Mouse (Mus musculus): Measurements from ENCODE around the gene Rgs7. TPM values are rescaled to one million over a fixed set of nuclear protein-coding genes. Genes with fewer than 3 reads are reported as not detected.

Rgs7 gene
- polyA plus RNA-seq, 1 experiment from 2014 or later = 33.8 TPM

DNA sequence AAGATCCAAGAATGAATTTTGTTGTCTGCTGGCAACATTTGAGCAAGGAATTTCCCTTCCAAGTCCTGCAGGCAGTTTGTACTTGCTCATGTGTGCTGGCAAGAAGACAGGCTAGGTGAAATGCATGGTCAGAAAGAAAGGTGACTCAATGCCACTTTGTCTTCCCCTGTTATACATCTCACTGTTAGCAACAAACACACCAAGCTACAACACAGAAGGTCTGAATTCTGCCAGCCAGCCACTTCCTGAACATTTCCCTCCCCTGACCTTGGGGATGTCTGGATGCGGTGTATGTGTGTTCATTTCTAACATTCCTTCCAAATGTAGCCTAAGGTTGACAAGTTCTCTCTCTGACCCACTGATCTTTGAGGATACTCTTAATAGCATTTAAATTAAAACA is 191.4 kb downstream of the Rgs7 start:
- Histone ChIP-seq H3K27me3 (ENCODE audit: control insufficient read depth, insufficient read depth, low read length) (no peaks in the 10 kb centered on the region), H3K9ac (replicated peaks; ENCODE audit: low read length) (no peak overlapping the region), H3K9me3 (ENCODE audit: control insufficient read depth, low read length) (no peaks in the 10 kb centered on the region), H3K4me3 (replicated peaks; ENCODE audit: low read depth, low read length) (no peak overlapping the region), H3K4me2 (ENCODE audit: low read length) (no peak overlapping the region), H3K4me1 (ENCODE audit: control insufficient read depth, insufficient read depth, low read length) (no peaks in the 10 kb centered on the region), H3K36me3 (ENCODE audit: control insufficient read depth, insufficient read depth, low read length) (no peaks in the 10 kb centered on the region), H3K27ac (replicated peaks; ENCODE audit: low read depth, low read length) (no peak overlapping the region)
- 91% methylated on average over 1 of the region's 1 CpGs for WGBS
- no peak for ATAC-seq (ENCODE audit: low FRiP score, low TSS enrichment)
- DNase-seq = no peak

DNA sequence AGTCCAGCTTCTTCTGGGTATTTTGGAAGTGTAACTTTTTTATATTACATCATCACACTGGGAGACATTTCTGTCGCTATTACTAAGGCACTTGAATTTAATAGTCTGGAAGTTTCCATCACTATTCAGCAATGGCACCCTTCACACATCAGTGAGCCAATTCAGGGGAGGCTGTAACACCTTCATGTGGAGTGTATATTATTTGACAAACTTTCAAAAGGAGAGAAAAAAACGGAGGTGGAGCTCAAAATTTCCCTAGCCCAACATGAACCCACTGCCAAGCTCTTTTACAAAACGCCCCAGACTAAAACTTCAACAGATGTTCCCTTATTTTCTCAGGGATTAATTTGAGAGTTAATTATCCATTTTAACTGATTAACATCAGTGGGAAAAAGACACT is 191.9 kb downstream of the Rgs7 start:
- no peak overlapping the region for H3K4me3 ChIP-seq (replicated peaks; ENCODE audit: low read depth, low read length)
- ATAC-seq (ENCODE audit: low FRiP score, low TSS enrichment) (no peak), DNase-seq (no peak)
- no peak overlapping the region for H3K9ac ChIP-seq (replicated peaks; ENCODE audit: low read length)
- H3K27ac ChIP-seq (replicated peaks; ENCODE audit: low read depth, low read length) = no peak overlapping the region
- no peaks in the 10 kb centered on the region for H3K4me1 ChIP-seq (ENCODE audit: control insufficient read depth, insufficient read depth, low read length)
- H3K9me3 ChIP-seq (ENCODE audit: control insufficient read depth, low read length) = no peaks in the 10 kb centered on the region
- H3K27me3 ChIP-seq (ENCODE audit: control insufficient read depth, insufficient read depth, low read length) = no peaks in the 10 kb centered on the region
- H3K4me2 ChIP-seq (ENCODE audit: low read length) = no peak overlapping the region
- no peaks in the 10 kb centered on the region for H3K36me3 ChIP-seq (ENCODE audit: control insufficient read depth, insufficient read depth, low read length)
- WGBS = 56% methylated on average over 3 of the region's 3 CpGs

DNA sequence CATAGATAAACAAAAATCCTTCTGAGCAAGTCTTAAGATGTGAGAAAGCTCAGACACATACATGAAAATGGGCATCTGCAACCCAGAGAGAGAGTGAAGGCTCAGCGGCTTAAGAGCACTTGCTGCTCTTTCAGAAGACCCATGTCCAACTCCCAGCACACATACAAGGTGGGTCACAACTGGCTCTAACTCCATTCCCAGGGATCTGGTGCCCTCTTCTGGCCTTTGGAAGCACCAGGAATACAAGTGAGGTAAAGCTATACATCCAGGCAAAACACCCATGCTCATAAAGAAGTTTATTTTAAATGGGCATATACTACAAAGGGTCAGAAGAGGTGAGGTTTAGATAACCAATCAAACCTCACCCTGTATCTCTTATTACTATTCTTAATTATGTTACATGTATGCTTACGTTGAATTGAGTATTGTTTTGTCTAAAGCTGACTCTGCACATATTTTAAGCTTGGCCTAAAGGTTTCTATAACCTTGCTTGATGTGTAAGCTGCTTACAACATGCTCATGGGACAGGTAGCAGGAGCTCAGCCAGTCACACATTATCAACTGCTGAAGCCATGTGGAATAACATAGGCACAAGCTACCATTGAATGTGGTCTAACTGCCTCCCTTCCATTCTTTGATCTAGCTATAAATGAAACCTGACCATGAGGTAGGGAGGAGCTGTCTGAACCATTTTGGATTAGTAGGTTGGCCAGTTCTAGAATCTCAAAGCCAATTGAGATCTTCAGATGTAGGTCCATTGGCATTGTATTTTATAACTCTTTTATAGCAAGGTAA is 192.5 kb downstream of the Rgs7 start:
- no peaks in the 10 kb centered on the region for H3K36me3 ChIP-seq (ENCODE audit: control insufficient read depth, insufficient read depth, low read length)
- no peak overlapping the region for H3K9ac ChIP-seq (replicated peaks; ENCODE audit: low read length)
- H3K9me3 ChIP-seq (ENCODE audit: control insufficient read depth, low read length) = no peaks in the 10 kb centered on the region
- H3K4me3 ChIP-seq (replicated peaks; ENCODE audit: low read depth, low read length) = no peak overlapping the region
- no peak overlapping the region for H3K4me2 ChIP-seq (ENCODE audit: low read length)
- DNase-seq = no peak
- WGBS = 88% methylated on average over 2 of the region's 2 CpGs
- ATAC-seq (ENCODE audit: low FRiP score, low TSS enrichment) = no peak
- H3K27me3 ChIP-seq (ENCODE audit: control insufficient read depth, insufficient read depth, low read length) = no peaks in the 10 kb centered on the region
- H3K27ac ChIP-seq (replicated peaks; ENCODE audit: low read depth, low read length) = no peak overlapping the region
- no peaks in the 10 kb centered on the region for H3K4me1 ChIP-seq (ENCODE audit: control insufficient read depth, insufficient read depth, low read length)

DNA sequence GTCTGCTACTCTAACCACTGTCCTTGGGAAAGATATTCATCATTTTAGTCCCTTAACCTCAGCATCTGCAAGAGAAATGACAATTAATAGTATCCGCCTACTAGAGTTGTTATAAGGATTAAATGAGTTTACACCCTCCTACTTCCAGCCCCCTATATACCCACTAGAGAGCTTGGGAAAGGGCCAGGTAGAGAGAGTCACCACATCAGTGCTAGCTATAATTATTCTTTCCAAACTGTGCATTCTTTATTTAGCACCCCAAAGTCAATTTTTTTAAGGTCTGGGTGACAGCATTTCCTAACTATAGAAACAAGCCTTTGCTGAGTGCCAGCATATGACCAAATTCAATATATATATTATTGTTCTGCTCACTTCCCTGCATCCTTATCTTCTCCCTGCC is 195.4 kb downstream of the Rgs7 start:
- ATAC-seq (ENCODE audit: low FRiP score, low TSS enrichment) (no peak), DNase-seq (no peak)
- Histone ChIP-seq H3K27ac (replicated peaks; ENCODE audit: low read depth, low read length) (no peak overlapping the region), H3K4me3 (replicated peaks; ENCODE audit: low read depth, low read length) (no peak overlapping the region), H3K27me3 (ENCODE audit: control insufficient read depth, insufficient read depth, low read length) (no peaks in the 10 kb centered on the region), H3K4me2 (ENCODE audit: low read length) (no peak overlapping the region), H3K4me1 (ENCODE audit: control insufficient read depth, insufficient read depth, low read length) (no peaks in the 10 kb centered on the region), H3K9me3 (ENCODE audit: control insufficient read depth, low read length) (no peaks in the 10 kb centered on the region), H3K36me3 (ENCODE audit: control insufficient read depth, insufficient read depth, low read length) (no peaks in the 10 kb centered on the region), H3K9ac (replicated peaks; ENCODE audit: low read length) (no peak overlapping the region)
- 98% methylated on average over 1 of the region's 1 CpGs for WGBS

DNA sequence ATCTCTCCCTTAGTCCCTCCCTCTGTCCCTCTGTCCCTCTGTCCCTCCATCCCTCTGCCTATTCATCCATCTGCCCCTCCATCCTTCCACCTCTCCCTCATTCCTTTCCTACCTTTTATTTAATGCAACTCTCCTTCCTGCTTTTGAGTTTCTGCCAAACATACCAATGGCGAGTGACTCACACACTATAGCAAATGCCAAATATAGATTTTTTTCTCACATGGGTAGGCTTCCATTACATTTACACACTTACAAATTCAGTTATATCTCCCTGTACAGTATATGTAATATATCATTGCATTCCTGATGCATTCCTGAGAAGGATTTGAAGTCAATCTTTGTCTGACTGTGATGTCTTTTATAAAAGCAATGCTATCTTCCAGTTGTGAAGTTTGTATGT is 202.2 kb downstream of the Rgs7 start:
- H3K9me3 ChIP-seq (ENCODE audit: control insufficient read depth, low read length) = no peaks in the 10 kb centered on the region
- ATAC-seq (ENCODE audit: low FRiP score, low TSS enrichment) = no peak
- H3K27ac ChIP-seq (replicated peaks; ENCODE audit: low read depth, low read length) = no peak overlapping the region
- H3K9ac ChIP-seq (replicated peaks; ENCODE audit: low read length) = no peak overlapping the region
- 85% methylated on average over 1 of the region's 1 CpGs for WGBS
- H3K36me3 ChIP-seq (ENCODE audit: control insufficient read depth, insufficient read depth, low read length) = no peaks in the 10 kb centered on the region
- H3K4me2 ChIP-seq (ENCODE audit: low read length) = no peak overlapping the region
- H3K4me3 ChIP-seq (replicated peaks; ENCODE audit: low read depth, low read length) = no peak overlapping the region
- DNase-seq = no peak
- no peaks in the 10 kb centered on the region for H3K4me1 ChIP-seq (ENCODE audit: control insufficient read depth, insufficient read depth, low read length)
- H3K27me3 ChIP-seq (ENCODE audit: control insufficient read depth, insufficient read depth, low read length) = no peaks in the 10 kb centered on the region

DNA sequence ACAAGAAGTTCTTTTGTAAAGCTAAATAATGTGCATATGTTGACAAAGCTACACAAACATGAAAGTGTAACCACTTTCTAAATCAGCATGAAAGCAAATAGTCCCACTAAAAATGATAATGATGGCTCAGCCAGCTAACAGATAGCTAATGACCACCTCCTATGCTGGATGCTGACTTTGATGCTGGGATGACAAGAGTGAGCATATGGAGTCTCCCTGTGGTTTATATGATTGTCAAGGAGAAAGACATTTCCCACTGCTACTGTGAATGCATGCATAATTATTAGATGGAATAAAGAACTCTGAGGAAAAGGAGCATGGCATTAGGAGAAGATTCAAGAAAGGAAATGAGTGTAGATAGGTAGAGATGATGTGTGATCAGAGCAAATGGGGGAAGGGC is 230.0 kb downstream of the Rgs7 start:
- no peak overlapping the region for H3K27ac ChIP-seq (replicated peaks; ENCODE audit: low read depth, low read length)
- H3K4me1 ChIP-seq (ENCODE audit: control insufficient read depth, insufficient read depth, low read length) = no peaks in the 10 kb centered on the region
- no peaks in the 10 kb centered on the region for H3K9me3 ChIP-seq (ENCODE audit: control insufficient read depth, low read length)
- no peak overlapping the region for H3K9ac ChIP-seq (replicated peaks; ENCODE audit: low read length)
- ATAC-seq (ENCODE audit: low FRiP score, low TSS enrichment) (0 out of 2 replicates have a peak, but pooled peaks have one; percentile 54), DNase-seq (no peak)
- no peak overlapping the region for H3K4me2 ChIP-seq (ENCODE audit: low read length)
- no peak overlapping the region for H3K4me3 ChIP-seq (replicated peaks; ENCODE audit: low read depth, low read length)
- H3K36me3 ChIP-seq (ENCODE audit: control insufficient read depth, insufficient read depth, low read length) = no peaks in the 10 kb centered on the region
- H3K27me3 ChIP-seq (ENCODE audit: control insufficient read depth, insufficient read depth, low read length) = no peaks in the 10 kb centered on the region

DNA sequence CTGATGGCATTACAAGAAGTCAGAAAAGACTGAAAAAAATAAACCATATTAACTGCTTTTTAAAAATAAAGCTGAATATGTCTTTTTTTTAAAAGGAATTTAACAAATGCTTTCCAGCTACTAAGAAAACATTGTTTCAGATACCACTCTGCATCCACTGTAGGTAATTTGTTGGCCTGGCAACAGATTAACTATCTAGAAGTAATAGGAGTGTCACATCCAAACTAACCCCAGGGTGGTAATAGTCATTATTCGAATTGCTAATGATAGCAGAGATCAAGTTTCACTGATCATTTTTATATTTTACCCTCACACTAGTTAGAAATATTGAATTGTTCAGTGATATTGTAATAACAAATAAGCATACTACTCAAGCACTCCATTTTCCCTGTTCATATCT is 232.9 kb downstream of the Rgs7 start:
- DNase-seq (no peak), ATAC-seq (ENCODE audit: low FRiP score, low TSS enrichment) (no peak)
- Histone ChIP-seq H3K4me1 (ENCODE audit: control insufficient read depth, insufficient read depth, low read length) (no peaks in the 10 kb centered on the region), H3K27me3 (ENCODE audit: control insufficient read depth, insufficient read depth, low read length) (no peaks in the 10 kb centered on the region), H3K9ac (replicated peaks; ENCODE audit: low read length) (no peak overlapping the region), H3K27ac (replicated peaks; ENCODE audit: low read depth, low read length) (no peak overlapping the region), H3K4me2 (ENCODE audit: low read length) (no peak overlapping the region), H3K9me3 (ENCODE audit: control insufficient read depth, low read length) (no peaks in the 10 kb centered on the region), H3K36me3 (ENCODE audit: control insufficient read depth, insufficient read depth, low read length) (no peaks in the 10 kb centered on the region), H3K4me3 (replicated peaks; ENCODE audit: low read depth, low read length) (no peak overlapping the region)
- WGBS = 75% methylated on average over 1 of the region's 1 CpGs

DNA sequence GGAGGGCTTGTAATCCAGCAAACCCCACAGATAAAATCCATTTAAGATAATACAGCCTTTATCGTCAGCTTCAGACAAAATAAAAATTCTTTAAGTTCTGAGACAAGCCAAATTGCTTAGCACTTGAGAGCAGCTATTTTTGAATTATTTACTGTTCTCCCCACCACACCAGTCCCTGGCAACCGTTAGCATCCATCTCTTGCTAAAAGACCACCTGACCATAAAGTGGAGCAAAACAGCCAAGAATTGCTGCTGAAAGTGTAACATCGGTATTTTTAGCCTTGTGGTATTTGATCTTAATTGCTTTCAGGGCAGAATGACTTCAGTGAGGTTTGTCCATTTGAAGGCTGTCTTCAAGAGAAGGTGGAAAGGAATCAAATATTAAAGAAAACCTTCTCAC is 237.1 kb downstream of the Rgs7 start:
- H3K4me1 ChIP-seq (ENCODE audit: control insufficient read depth, insufficient read depth, low read length) = no peaks in the 10 kb centered on the region
- no peak overlapping the region for H3K4me2 ChIP-seq (ENCODE audit: low read length)
- no peak overlapping the region for H3K27ac ChIP-seq (replicated peaks; ENCODE audit: low read depth, low read length)
- no peaks in the 10 kb centered on the region for H3K36me3 ChIP-seq (ENCODE audit: control insufficient read depth, insufficient read depth, low read length)
- no peak for ATAC-seq (ENCODE audit: low FRiP score, low TSS enrichment)
- no peak for DNase-seq
- WGBS = 78% methylated on average over 3 of the region's 3 CpGs
- H3K9me3 ChIP-seq (ENCODE audit: control insufficient read depth, low read length) = no peaks in the 10 kb centered on the region
- H3K4me3 ChIP-seq (replicated peaks; ENCODE audit: low read depth, low read length) = no peak overlapping the region
- no peak overlapping the region for H3K9ac ChIP-seq (replicated peaks; ENCODE audit: low read length)
- H3K27me3 ChIP-seq (ENCODE audit: control insufficient read depth, insufficient read depth, low read length) = no peaks in the 10 kb centered on the region

DNA sequence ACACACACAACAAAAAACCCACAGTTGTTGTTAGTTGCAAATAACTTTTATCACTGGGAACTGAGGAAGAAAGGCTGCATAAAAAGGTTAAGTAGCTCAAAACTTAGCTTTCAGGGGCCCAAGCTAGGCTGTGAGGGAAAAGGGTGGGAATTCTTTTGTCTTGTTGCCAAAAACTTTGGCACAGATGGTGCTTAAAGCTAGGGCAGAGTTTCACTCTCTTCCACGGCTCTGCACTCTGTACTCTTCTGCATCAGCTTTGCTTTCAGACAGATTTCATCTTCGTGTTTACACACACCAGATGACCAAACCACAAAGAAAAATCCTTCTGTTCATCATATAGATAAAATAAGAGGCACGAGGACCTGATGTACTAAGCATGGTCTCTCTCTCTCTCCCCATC is 237.6 kb downstream of the Rgs7 start:
- no peaks in the 10 kb centered on the region for H3K27me3 ChIP-seq (ENCODE audit: control insufficient read depth, insufficient read depth, low read length)
- no peaks in the 10 kb centered on the region for H3K9me3 ChIP-seq (ENCODE audit: control insufficient read depth, low read length)
- no peak overlapping the region for H3K27ac ChIP-seq (replicated peaks; ENCODE audit: low read depth, low read length)
- H3K4me2 ChIP-seq (ENCODE audit: low read length) = no peak overlapping the region
- H3K4me3 ChIP-seq (replicated peaks; ENCODE audit: low read depth, low read length) = no peak overlapping the region
- DNase-seq (no peak), ATAC-seq (ENCODE audit: low FRiP score, low TSS enrichment) (no peak)
- no peak overlapping the region for H3K9ac ChIP-seq (replicated peaks; ENCODE audit: low read length)
- no peaks in the 10 kb centered on the region for H3K36me3 ChIP-seq (ENCODE audit: control insufficient read depth, insufficient read depth, low read length)
- H3K4me1 ChIP-seq (ENCODE audit: control insufficient read depth, insufficient read depth, low read length) = no peaks in the 10 kb centered on the region
- 53% methylated on average over 3 of the region's 3 CpGs for WGBS

All from midbrain, embryonic 14.5 days (tissue).